Mouse (Mus musculus) MEL (cell line): ENCODE measurements around the gene Apobec2.

Experiments
- CHD2 ChIP-seq: IDR thresholded peaks from 2 replicates; pipeline ENCODE4 v1.6.1; 2011; ENCODE audit warnings: low read length, improper control_type of control experiment
- CTCF ChIP-seq, 3 experiments: IDR thresholded peaks in 2 of 3; conservative IDR thresholded peaks in 1 of 3; 2 replicates each; pipeline ENCODE4 v1.5.1; 2011 to 2012; ENCODE audit warnings: low read length in 3 of 3, low read depth in 2 of 3, mild to moderate bottlenecking in 2 of 3, improper control_type of control experiment in 1 of 3, inconsistent platforms in 1 of 3, mixed read lengths in 1 of 3, moderate library complexity in 1 of 3; ENCODE audit not compliant: control insufficient read depth in 1 of 3, insufficient read depth in 1 of 3, poor library complexity in 1 of 3, severe bottlenecking in 1 of 3
- MAX ChIP-seq: IDR thresholded peaks from 2 replicates; pipeline ENCODE4 v1.6.1; 2011; ENCODE audit warnings: low read length, improper control_type of control experiment
- NRF1 ChIP-seq: IDR thresholded peaks from 2 replicates; pipeline ENCODE4 v1.6.1; 2014; ENCODE audit warnings: low read depth, mild to moderate bottlenecking, inconsistent platforms, low read length, improper control_type of control experiment, moderate library complexity; ENCODE audit not compliant: poor library complexity, insufficient read depth, severe bottlenecking
- POLR2A ChIP-seq, 2 experiments: IDR thresholded peaks; 2 replicates each; pipeline ENCODE4 v1.6.1; 2011 to 2012; ENCODE audit warnings: low read length in 2 of 2, mild to moderate bottlenecking in 2 of 2, control low read depth in 1 of 2, improper control_type of control experiment in 1 of 2, low read depth in 1 of 2, moderate library complexity in 1 of 2; ENCODE audit not compliant: control insufficient read depth in 1 of 2, insufficient read depth in 1 of 2, poor library complexity in 1 of 2
- POLR2AphosphoS2 ChIP-seq: IDR thresholded peaks from 2 replicates; pipeline ENCODE4 v1.6.1; 2011; ENCODE audit warnings: low read length, improper control_type of control experiment
- SMC3 ChIP-seq: IDR thresholded peaks from 2 replicates; pipeline ENCODE4 v1.6.1; 2011; ENCODE audit warnings: low read depth, low read length, improper control_type of control experiment

GRCm38 (mm10) chr17:48434479-48434878 is 1.7 kb upstream of the Apobec2 start:
- TF ChIP-seq CTCF (IDR thresholded peaks at IDR 0.05 in 2 of 3, conservative IDR thresholded peaks at IDR 0.05 in 1 of 3; ENCODE audit: control insufficient read depth in 1 of 3, insufficient read depth in 1 of 3, low read depth in 2 of 3, low read length in 3 of 3, poor library complexity in 1 of 3, severe bottlenecking in 1 of 3) (no peak), CHD2 (no peak), SMC3 (no peak), POLR2A (IDR thresholded peaks at IDR 0.05; ENCODE audit: control insufficient read depth in 1 of 2, insufficient read depth in 1 of 2, low read depth in 1 of 2, low read length in 2 of 2, poor library complexity in 1 of 2) (no peak), MAX (no peak), NRF1 (no peak), POLR2AphosphoS2 (no peak)
